In the genomic region with DNA sequence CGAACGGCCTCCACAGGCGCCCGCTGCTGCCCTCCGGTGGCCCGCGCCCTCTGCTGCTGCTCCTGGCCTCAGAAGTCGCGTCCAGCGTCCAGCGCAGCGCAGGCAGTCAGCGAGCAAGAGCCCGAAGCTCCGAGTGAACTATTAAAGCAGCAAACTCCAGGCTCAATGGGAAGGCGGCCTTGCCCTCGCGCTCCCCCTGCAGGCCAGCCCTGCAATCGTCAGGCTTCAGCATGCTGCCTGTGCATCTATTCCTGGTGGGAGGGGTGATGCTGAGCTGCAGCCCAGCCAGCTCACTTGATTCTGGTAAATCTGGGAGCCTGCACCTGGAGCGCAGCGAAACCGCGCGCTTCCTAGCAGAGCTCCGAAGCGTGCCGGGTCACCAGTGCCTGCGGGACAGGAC, we compare ENCODE assay signal across 13 mouse cellular contexts. TPM values are rescaled to one million over a fixed set of nuclear protein-coding genes. Genes with fewer than 3 reads are reported as not detected.
DNase-seq lines count a peak whose midpoint lies in the region; ATAC-seq and TF ChIP-seq lines count a peak whose summit lies in the region.
"Not testable (repeated sequence)": the region's sequence is repeated elsewhere in the genome, so short reads cannot be mapped to it uniquely, and the experiment has no call there.
"Had no signal": no experiment of that assay in that cellular context is flagged by ENCODE, and none has a peak within 500 bp of the region (broad histone marks: within the 10 kb centered on the region; RNA-seq: fewer than 3 reads in every experiment).

A gene (plus strand): TSS at position 231 of the 400 bp plus-strand sequence.

- not testable (repeated sequence) for H3K27me3 ChIP-seq in forebrain, postnatal 0 days (ENCODE audit: insufficient read depth, low read length)

- WGBS in forebrain, postnatal 0 days, result no CpG with 5 or more reads among the region's 28 CpGs

- not testable (repeated sequence) for H3K4me2 ChIP-seq in forebrain, postnatal 0 days (ENCODE audit: low read depth)

- ATAC-seq in forebrain, postnatal 0 days, result not testable (repeated sequence)

- peak; percentile 62 for TF ChIP-seq CTCF in forebrain, postnatal 0 days (IDR thresholded peaks at IDR 0.05; ENCODE audit: low read depth)

- H3K9ac ChIP-seq in forebrain, postnatal 0 days, result not testable (repeated sequence)

- H3K9me3 ChIP-seq in forebrain, postnatal 0 days (ENCODE audit: low read length), result not testable (repeated sequence)

- peak; percentile 14 to 16 for DNase-seq in adrenal gland, postnatal 4 days (ENCODE audit: low spot score in 2 of 2)
- not testable (repeated sequence) for DNase-seq in forebrain, postnatal 0 days
- DNase-seq in heart, adult 8-10 months (ENCODE audit: low spot score), result peak; percentile 68
- peak; percentile 83 for DNase-seq in kidney, postnatal 14 days
- peak; percentile 34 to 37 for DNase-seq in left cerebral cortex, adult 8-10 months (ENCODE audit: low spot score in 2 of 2)
- DNase-seq in lung, postnatal 36 days, result peak; percentile 84
- peak; percentile 30 to 47 for DNase-seq in spleen, postnatal 14 days (ENCODE audit: low spot score in 2 of 2)

- H3K4me3 ChIP-seq in forebrain, postnatal 0 days (ENCODE audit: low read depth, low read length), result not testable (repeated sequence)

- not testable (repeated sequence) for H3K4me1 ChIP-seq in forebrain, postnatal 0 days (ENCODE audit: insufficient read depth)

- not testable (repeated sequence) for H3K36me3 ChIP-seq in forebrain, postnatal 0 days (ENCODE audit: insufficient read depth)

- H3K27ac ChIP-seq in forebrain, postnatal 0 days (ENCODE audit: low read depth, low read length), result not testable (repeated sequence)

RNA-seq across cellular contexts. Expression of the gene that starts here (rescaled TPM):
- total RNA-seq in adrenal gland, postnatal 4 days (2021), result not detected
- not detected in 2 replicates for total RNA-seq in forebrain, postnatal 0 days (2014; rRNA removed)
- not detected in 2 replicates for polyA plus RNA-seq in forebrain, postnatal 0 days (2015; fragmentation: Nextera tagmentation; extraction: Ambion mirVana)
- not detected for total RNA-seq in heart, adult 8-10 months (2022)
- not detected for total RNA-seq in left cerebral cortex, adult 8-10 months (2022)
- total RNA-seq: ES-E14 had no signal
- polyA plus RNA-seq: embryonic facial prominence, embryonic 12.5 days; hindbrain, embryonic 15.5 days; limb, embryonic 15.5 days; midbrain, embryonic 11.5 days; neural tube, embryonic 15.5 days had no signal

Comparison
In these comparisons a context has a peak if more than half of its experiments do, and no peak if none do; other contexts are left out.
1. Peak in DNase-seq in adrenal gland, postnatal 4 days; RNA of the gene not detected or under 1 TPM.
2. Peak in DNase-seq in heart, adult 8-10 months; RNA of the gene not detected or under 1 TPM.
3. Peak in DNase-seq in left cerebral cortex, adult 8-10 months; RNA of the gene not detected or under 1 TPM.